Mouse (Mus musculus) thymus, adult 2 months (tissue): ENCODE results near the gene Grik3.

ENCODE experiments used
- CTCF ChIP-seq: fragments of 200-500 bp; IDR thresholded peaks from 2 replicates; pipeline ENCODE4 v1.5.1; 2012; ENCODE audit warnings: mild to moderate bottlenecking, control low read depth, low read length, moderate library complexity, borderline replicate concordance; ENCODE audit not compliant: control insufficient read depth, poor library complexity, insufficient read depth; ENCODE audit errors: extremely low read depth
- POLR2A ChIP-seq: fragments of 200-500 bp; IDR thresholded peaks from 2 replicates; pipeline ENCODE4 v1.6.1; 2012; ENCODE audit warnings: mild to moderate bottlenecking, low read length, control low read depth, moderate library complexity; ENCODE audit not compliant: control insufficient read depth, poor library complexity, insufficient read depth; ENCODE audit errors: extremely low read depth

GRCm38 (mm10) chr4:125606147-125606546 lies 115.6 kb downstream of the Grik3 start:
- TF ChIP-seq CTCF = no peak
- no peak for TF ChIP-seq POLR2A
